Mouse (Mus musculus) urinary bladder, adult 2 months (tissue): ENCODE measurements at regions not wholly inside any gene's neighbourhood (a gene's known extent, or its start where the extent isn't known, plus 50 kb on each side); places are given as distances from the start of the nearest gene placed in this dataset.
"Not testable (repeated sequence)": the region's sequence is repeated elsewhere in the genome, so short reads cannot be mapped to it uniquely, and the experiment has no call there.

Experiments used
- DNase-seq: peaks from one replicate; pipeline ENCODE4 v3.0.0; 2022; ENCODE audit warnings: low spot score

GRCm38 (mm10) chr7:70300516-70300915 lies 66.0 kb downstream of the Nr2f2 start:
- peak; percentile 50 for DNase-seq

GRCm38 (mm10) chr7:70291431-70291830 lies 75.1 kb downstream of the Nr2f2 start:
- no peak for DNase-seq

- no peak for DNase-seq
Measured at GRCm38 (mm10) chr7:70290733-70291320, 75.7 kb downstream of the Nr2f2 start.

- no peak for DNase-seq
Measured at GRCm38 (mm10) chr7:70290277-70290676, 76.3 kb downstream of the Nr2f2 start.

- no peak for DNase-seq
Measured at GRCm38 (mm10) chr7:70288621-70289020, 77.9 kb downstream of the Nr2f2 start.

GRCm38 (mm10) chr7:70287891-70288421 lies 78.6 kb downstream of the Nr2f2 start:
- no peak for DNase-seq

GRCm38 (mm10) chr7:70286836-70287355 lies 79.6 kb downstream of the Nr2f2 start:
- DNase-seq, result no peak

- no peak for DNase-seq
Measured at GRCm38 (mm10) chr7:70285344-70285743, 81.2 kb downstream of the Nr2f2 start.

GRCm38 (mm10) chr7:70283836-70284235 lies 82.7 kb downstream of the Nr2f2 start:
- no peak for DNase-seq

- DNase-seq, result no peak
Measured at GRCm38 (mm10) chr7:70283166-70283565, 83.4 kb downstream of the Nr2f2 start.

- no peak for DNase-seq
Measured at GRCm38 (mm10) chr7:70281891-70282515, 84.5 kb downstream of the Nr2f2 start.

GRCm38 (mm10) chr7:70281381-70281750 lies 85.2 kb downstream of the Nr2f2 start:
- DNase-seq, result no peak

- no peak for DNase-seq
Measured at GRCm38 (mm10) chr7:70280643-70281380, 85.7 kb downstream of the Nr2f2 start.

GRCm38 (mm10) chr7:70279927-70280642 lies 86.5 kb downstream of the Nr2f2 start:
- peak; percentile 25 for DNase-seq

GRCm38 (mm10) chr7:70279101-70279500 lies 87.4 kb downstream of the Nr2f2 start:
- no peak for DNase-seq

GRCm38 (mm10) chr7:70276078-70276477 lies 90.5 kb downstream of the Nr2f2 start:
- DNase-seq, result no peak

GRCm38 (mm10) chr7:70274312-70274711 lies 92.2 kb downstream of the Nr2f2 start:
- DNase-seq, result no peak

- DNase-seq, result no peak
Measured at GRCm38 (mm10) chr7:70267075-70267474, 99.5 kb downstream of the Nr2f2 start.

GRCm38 (mm10) chr7:70256806-70257205 lies 109.7 kb downstream of the Nr2f2 start:
- DNase-seq, result no peak

GRCm38 (mm10) chr7:70255072-70255471 lies 111.5 kb downstream of the Nr2f2 start:
- DNase-seq, result no peak

- no peak for DNase-seq
Measured at GRCm38 (mm10) chr7:70253275-70253674, 113.3 kb downstream of the Nr2f2 start.

GRCm38 (mm10) chr7:70239059-70239458 lies 127.5 kb downstream of the Nr2f2 start:
- DNase-seq, result not testable (repeated sequence)
